Mouse (Mus musculus) liver, embryonic 14.5 days (tissue): ENCODE results near the gene Fbxo41.
A peak's percentile ranks its signal among the peaks of the same experiment; 100 is the strongest.
"Not testable (repeated sequence)": the region's sequence is repeated elsewhere in the genome, so short reads cannot be mapped to it uniquely, and the experiment has no call there.

Experiments
- CTCF ChIP-seq: IDR thresholded peaks from 2 replicates; pipeline ENCODE4 v1.5.1; 2016; ENCODE audit warnings: antibody characterized with exemption, low read depth, control low read depth
- EP300 ChIP-seq: IDR thresholded peaks from 2 replicates; pipeline ENCODE4 v1.6.1; 2016; ENCODE audit warnings: antibody characterized with exemption, low read depth

DNA sequence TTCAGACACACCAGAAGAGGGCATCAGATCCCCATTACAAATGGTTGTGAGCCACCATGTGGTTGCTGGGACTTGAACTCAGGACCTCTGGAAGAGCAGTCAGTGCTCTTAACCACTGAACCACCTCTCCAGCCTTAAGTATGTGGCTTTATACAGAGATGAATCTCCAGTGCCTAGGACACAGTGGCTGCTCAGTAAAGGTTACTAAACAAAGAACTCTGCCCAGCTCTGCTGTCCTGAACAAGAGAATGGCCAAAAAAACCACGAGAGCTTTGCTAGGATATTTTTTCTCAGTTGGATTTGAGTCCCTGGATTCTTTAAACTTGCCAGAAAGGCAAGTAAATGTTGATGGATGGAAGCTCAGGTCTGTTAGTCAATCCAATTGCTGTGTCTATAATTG is 52.7 kb downstream of the Fbxo41 start:
- TF ChIP-seq EP300 = not testable (repeated sequence)
- TF ChIP-seq CTCF = 0 out of 2 replicates have a peak, but pooled peaks have one; percentile 15
